Mouse (Mus musculus) heart, postnatal 0 days (tissue): ENCODE data around the gene Slc17a5. TPM values are rescaled to one million over a fixed set of nuclear protein-coding genes. Genes with fewer than 3 reads are reported as not detected.

Experiments
- ATAC-seq: fragments of 200-750 bp; cut with Nextera tagmentation; 2 replicates; pipeline ENCODE4 v1.8.0; 2017; ENCODE audit warnings: low read depth, moderate number of reproducible peaks, moderate library complexity; ENCODE audit not compliant: insufficient read depth
- DNase-seq: peaks from one replicate; pipeline ENCODE4 v3.0.0-alpha.2; 2016; ENCODE audit warnings: low spot score
- H3K27ac ChIP-seq: fragments of 300-500 bp; sonication (generic); 2 replicates; pipeline ENCODE4 v1.5.1; 2014; ENCODE audit warnings: low read depth, mild to moderate bottlenecking
- H3K27me3 ChIP-seq: fragments of 300-500 bp; sonication (generic); 2 replicates; pipeline ENCODE4 v1.6.1; 2014; ENCODE audit warnings: low read length, mixed read lengths; ENCODE audit not compliant: control insufficient read depth, insufficient read depth
- H3K36me3 ChIP-seq: fragments of 300-500 bp; sonication (generic); replicated peaks from 2 replicates; pipeline ENCODE4 v1.6.1; 2014; ENCODE audit warnings: low read length, mixed read lengths; ENCODE audit not compliant: control insufficient read depth, insufficient read depth
- H3K4me1 ChIP-seq: fragments of 300-500 bp; sonication (generic); 2 replicates; pipeline ENCODE4 v1.6.1; 2014; ENCODE audit warnings: antibody characterized with exemption; ENCODE audit not compliant: control insufficient read depth, insufficient read depth
- H3K4me2 ChIP-seq: fragments of 300-500 bp; sonication (generic); 2 replicates; pipeline ENCODE4 v1.6.1; 2014; ENCODE audit warnings: low read depth, mild to moderate bottlenecking, low read length, moderate library complexity
- H3K4me3 ChIP-seq: fragments of 300-500 bp; sonication (generic); 2 replicates; pipeline ENCODE4 v1.5.1; 2014; ENCODE audit warnings: low read depth, low read length
- H3K9ac ChIP-seq: fragments of 300-500 bp; sonication (generic); replicated peaks from 2 replicates; pipeline ENCODE4 v1.6.1; 2014; ENCODE audit warnings: low read depth, low read length, mixed read lengths
- H3K9me3 ChIP-seq: fragments of 300-500 bp; sonication (generic); replicated peaks from 2 replicates; pipeline ENCODE4 v1.6.1; 2016; ENCODE audit warnings: low read length; ENCODE audit not compliant: control insufficient read depth
- CTCF ChIP-seq: IDR thresholded peaks from 2 replicates; pipeline ENCODE4 v1.5.1; 2016; ENCODE audit warnings: antibody characterized with exemption, control low read depth, low read depth
- EP300 ChIP-seq: IDR thresholded peaks from 2 replicates; pipeline ENCODE4 v1.6.1; 2016; ENCODE audit warnings: antibody characterized with exemption, low read depth
- WGBS: fragments of 180-500 bp; shearing (Covaris S2); extraction: QIAGEN DNeasy Blood & Tissue Kit; methylation state at CpG from one replicate; pipeline ENCODE4 v1.1.7; 2014; 5-methylcytosine and 5-hydroxymethylcytosine counted together
- polyA plus RNA-seq: library from polyadenylated mRNA; unstranded; fragments of >200 nt; fragmentation: Nextera tagmentation; extraction: Ambion mirVana; gene quantifications from 2 replicates; pipeline ENCODE4 v1.2.1, GENCODE M21; 2015
- total RNA-seq: library from RNA; depleted of rRNA; stranded (reverse); fragments of >200 nt; gene quantifications from 2 replicates; pipeline ENCODE4 v1.2.3, GENCODE M21; 2014; ENCODE audit warnings: low replicate concordance

Slc17a5 gene
- total and polyA plus RNA-seq, 2 experiments from 2014 or later = 6.3 to 8.0 TPM

- Histone ChIP-seq H3K9me3 (no peaks in the 10 kb centered on the region), H3K4me1 (peaks cover 8% of the 10 kb centered on the region; the same call in 1 of the 2 replicates), H3K4me3 (no peak overlapping the region), H3K9ac (no peak overlapping the region), H3K27me3 (no peaks in the 10 kb centered on the region), H3K27ac (no peak overlapping the region), H3K36me3 (no peaks in the 10 kb centered on the region), H3K4me2 (no peak overlapping the region)
- TF ChIP-seq CTCF = no peak
- no peak for TF ChIP-seq EP300
- WGBS = 84% methylated on average over 18 of the region's 18 CpGs
- DNase-seq (no peak), ATAC-seq (no peak)
These were observed 54.4 kb downstream of the Slc17a5 start for GRCm38 (mm10) chr9:78533296-78533935.

- Histone ChIP-seq H3K36me3 (no peaks in the 10 kb centered on the region), H3K27ac (peak overlapping the region; percentile 41; the same call in 1 of the 2 replicates), H3K9ac (no peak overlapping the region), H3K27me3 (no peaks in the 10 kb centered on the region), H3K4me1 (peaks cover 8% of the 10 kb centered on the region; the same call in 1 of the 2 replicates), H3K4me3 (no peak overlapping the region), H3K4me2 (no peak overlapping the region), H3K9me3 (no peaks in the 10 kb centered on the region)
- ATAC-seq (no peak), DNase-seq (no peak)
- WGBS = 52% methylated on average over 9 of the region's 9 CpGs
- TF ChIP-seq EP300 (no peak), CTCF (no peak)
These were observed 55.5 kb downstream of the Slc17a5 start for GRCm38 (mm10) chr9:78532341-78532819.

GRCm38 (mm10) chr9:78531816-78532215 is 56.0 kb downstream of the Slc17a5 start:
- 30% methylated on average over 5 of the region's 5 CpGs for WGBS
- DNase-seq = peak; percentile 26
- Histone ChIP-seq H3K9me3 (no peaks in the 10 kb centered on the region), H3K27me3 (no peaks in the 10 kb centered on the region), H3K4me3 (no peak overlapping the region), H3K27ac (peak overlapping the region; percentile 41; the same call in 1 of the 2 replicates), H3K36me3 (no peaks in the 10 kb centered on the region), H3K4me1 (peaks cover 8% of the 10 kb centered on the region; the same call in 1 of the 2 replicates), H3K9ac (no peak overlapping the region), H3K4me2 (no peak overlapping the region)
- no peak for TF ChIP-seq EP300
- no peak for TF ChIP-seq CTCF
- ATAC-seq = no peak

GRCm38 (mm10) chr9:78527767-78528381 is 60.0 kb downstream of the Slc17a5 start:
- no peaks in the 10 kb centered on the region for H3K27me3 ChIP-seq
- H3K27ac ChIP-seq = peak overlapping the region; percentile 80
- H3K4me3 ChIP-seq = peak overlapping the region; percentile 50
- ATAC-seq (peak; percentile 72), DNase-seq (peak; percentile 79)
- no peaks in the 10 kb centered on the region for H3K9me3 ChIP-seq
- peak; percentile 84 for TF ChIP-seq CTCF
- TF ChIP-seq EP300 = no peak
- H3K4me2 ChIP-seq = peak overlapping the region; percentile 84
- H3K36me3 ChIP-seq = no peaks in the 10 kb centered on the region
- peak overlapping the region; percentile 52 for H3K9ac ChIP-seq
- H3K4me1 ChIP-seq = peaks cover 8% of the 10 kb centered on the region; the same call in 1 of the 2 replicates
- 2% methylated on average over 16 of the region's 16 CpGs for WGBS

GRCm38 (mm10) chr9:78527301-78527761 is 60.5 kb downstream of the Slc17a5 start:
- Histone ChIP-seq H3K4me2 (peak overlapping the region; percentile 84), H3K36me3 (no peaks in the 10 kb centered on the region), H3K4me3 (peak overlapping the region; percentile 50), H3K9me3 (no peaks in the 10 kb centered on the region), H3K27ac (peak overlapping the region; percentile 80), H3K4me1 (peaks cover 7% of the 10 kb centered on the region; the same call in 1 of the 2 replicates), H3K9ac (peak overlapping the region; percentile 52), H3K27me3 (no peaks in the 10 kb centered on the region)
- DNase-seq (peak; percentile 95), ATAC-seq (peak; percentile 83)
- WGBS = under 1% methylated on average over 24 of the region's 24 CpGs
- TF ChIP-seq EP300 (no peak; the same call in 1 of the 2 replicates), CTCF (peak; percentile 76)
